ENCODE assay signal across 38 mouse cellular contexts in the genomic region with DNA sequence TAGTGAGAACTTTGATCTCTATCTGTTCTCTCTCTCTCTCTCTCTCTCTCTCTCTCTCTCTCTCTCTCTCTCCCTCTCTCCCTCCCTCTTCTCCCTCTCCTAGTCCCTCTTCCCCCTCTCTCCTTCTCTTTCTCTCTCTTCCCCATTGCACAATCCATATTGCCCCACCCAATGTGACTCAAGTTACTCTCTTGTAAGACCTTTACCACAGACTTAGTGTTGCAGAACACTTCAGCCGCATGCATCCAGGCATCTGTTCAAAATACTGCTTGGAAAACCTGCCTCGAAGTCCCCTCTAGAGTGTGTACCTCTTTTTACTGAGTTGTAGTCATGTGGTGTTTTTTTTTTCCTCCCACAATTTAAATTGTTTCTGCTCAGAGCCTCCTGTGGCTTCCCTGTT. TPM values are rescaled to one million over a fixed set of nuclear protein-coding genes. Genes with fewer than 3 reads are reported as not detected.
DNase-seq lines count a peak whose midpoint lies in the region; ATAC-seq lines count a peak whose summit lies in the region.
"Had no signal": no experiment of that assay in that cellular context is flagged by ENCODE, and none has a peak within 500 bp of the region (broad histone marks: within the 10 kb centered on the region; RNA-seq: fewer than 3 reads in every experiment).

No protein-coding gene starts in this region.

- no peaks in the 10 kb centered on the region for H3K36me3 ChIP-seq in midbrain, embryonic 14.5 days (ENCODE audit: control insufficient read depth, insufficient read depth, low read length)
- H3K36me3 ChIP-seq in midbrain, embryonic 13.5 days: no peaks in the 10 kb centered on the region
- no peaks in the 10 kb centered on the region for H3K36me3 ChIP-seq in embryonic facial prominence, embryonic 10.5 days (replicated peaks)
- H3K36me3 ChIP-seq: G1E; heart, embryonic 15.5 days; limb, embryonic 10.5 days had no signal

- no peaks in the 10 kb centered on the region for H3K27me3 ChIP-seq in midbrain, embryonic 14.5 days (ENCODE audit: control insufficient read depth, insufficient read depth, low read length)
- H3K27me3 ChIP-seq in midbrain, embryonic 13.5 days: 0 out of 2 replicates have a peak, but pooled peaks cover 2% of the 10 kb centered on the region
- peaks cover 23% of the 10 kb centered on the region for H3K27me3 ChIP-seq in embryonic facial prominence, embryonic 10.5 days (replicated peaks; ENCODE audit: low read depth, poor library complexity, severe bottlenecking)
- H3K27me3 ChIP-seq: forebrain, embryonic 13.5 days; heart, embryonic 15.5 days had no signal

- no peak overlapping the region for H3K4me2 ChIP-seq in midbrain, embryonic 14.5 days (ENCODE audit: low read length)
- H3K4me2 ChIP-seq in midbrain, embryonic 13.5 days (replicated peaks): no peak overlapping the region
- H3K4me2 ChIP-seq: forebrain, embryonic 13.5 days; heart, embryonic 15.5 days had no signal

- H3K9me3 ChIP-seq in midbrain, embryonic 14.5 days (ENCODE audit: control insufficient read depth, low read length): no peaks in the 10 kb centered on the region
- no peaks in the 10 kb centered on the region for H3K9me3 ChIP-seq in midbrain, embryonic 13.5 days
- no peaks in the 10 kb centered on the region for H3K9me3 ChIP-seq in embryonic facial prominence, embryonic 10.5 days
- H3K9me3 ChIP-seq: forebrain, embryonic 13.5 days; G1E; heart, embryonic 15.5 days; limb, embryonic 10.5 days; megakaryocyte, embryonic 14.5 days had no signal

- H3K9ac ChIP-seq in midbrain, embryonic 14.5 days (replicated peaks; ENCODE audit: low read length): no peak overlapping the region
- H3K9ac ChIP-seq in midbrain, embryonic 13.5 days (replicated peaks): no peak overlapping the region
- H3K9ac ChIP-seq: forebrain, embryonic 13.5 days; heart, embryonic 15.5 days; liver, postnatal 0 days had no signal

- peak overlapping the region; percentile 84 for H3K27ac ChIP-seq in midbrain, embryonic 14.5 days (replicated peaks; ENCODE audit: low read depth, low read length)
- H3K27ac ChIP-seq in midbrain, embryonic 13.5 days: no peak overlapping the region
- H3K27ac ChIP-seq in embryonic facial prominence, embryonic 10.5 days (replicated peaks): 0 out of 2 replicates have a peak overlapping the region, but pooled peaks have one; percentile 24
- H3K27ac ChIP-seq: forebrain, embryonic 13.5 days; gastrocnemius, adult 2 months; heart, embryonic 15.5 days; hindbrain, postnatal 0 days; limb, embryonic 10.5 days had no signal

- ATAC-seq in midbrain, embryonic 14.5 days (ENCODE audit: low FRiP score, low TSS enrichment): no peak
- ATAC-seq in midbrain, embryonic 13.5 days: no peak
- ATAC-seq in megakaryocyte progenitor cell, adult 5-6 weeks (replicated peaks; ENCODE audit: poor library complexity): peak; percentile 88
- ATAC-seq: forebrain, embryonic 13.5 days; hindbrain, postnatal 0 days; intestine, embryonic 16.5 days; liver, postnatal 0 days; lung, postnatal 0 days had no signal

- H3K4me1 ChIP-seq in midbrain, embryonic 14.5 days (ENCODE audit: control insufficient read depth, insufficient read depth, low read length): peaks cover 37% of the 10 kb centered on the region
- peaks cover 38% of the 10 kb centered on the region for H3K4me1 ChIP-seq in midbrain, embryonic 13.5 days (replicated peaks)
- H3K4me1 ChIP-seq in embryonic facial prominence, embryonic 10.5 days: peaks cover 42% of the 10 kb centered on the region

- no peak for DNase-seq in midbrain, embryonic 14.5 days
- DNase-seq in NIH3T3 (ENCODE audit: low read depth): peak; percentile 63
- no peak for DNase-seq in embryonic facial prominence, embryonic 10.5 days (ENCODE audit: low spot score)
- DNase-seq in layer of hippocampus, adult 9-11 months: no peak
- no peak for DNase-seq in spleen, postnatal 10 days (ENCODE audit: low spot score in 2 of 2)
- DNase-seq in MN1 (ENCODE audit: low spot score): no peak
- DNase-seq: adrenal gland, postnatal 36 days; cerebellum, adult 11 months; cerebellum, adult 9-11 months; gastrocnemius, adult 2 months; heart, postnatal 36 days; kidney, postnatal 25 days; liver; liver, postnatal 0 days; right cerebral cortex, postnatal 14 days; spleen, adult 18-20 months; thymus, postnatal 14 days had no signal

- WGBS in midbrain, embryonic 14.5 days: 72% methylated on average over 2 of the region's 2 CpGs
- WGBS in midbrain, embryonic 13.5 days: 85% methylated on average over 2 of the region's 2 CpGs
- WGBS in embryonic facial prominence, embryonic 10.5 days: 69% methylated on average over 2 of the region's 2 CpGs

- H3K4me3 ChIP-seq in midbrain, embryonic 14.5 days (replicated peaks; ENCODE audit: low read depth, low read length): no peak overlapping the region
- no peak overlapping the region for H3K4me3 ChIP-seq in midbrain, embryonic 13.5 days (replicated peaks)
- no peak overlapping the region for H3K4me3 ChIP-seq in embryonic facial prominence, embryonic 10.5 days
- H3K4me3 ChIP-seq: forebrain, embryonic 13.5 days; gastrocnemius, adult 2 months; heart, embryonic 15.5 days; limb, embryonic 10.5 days; megakaryocyte, embryonic 14.5 days had no signal

RNA-seq across cellular contexts. Expression of a gene that starts 29.1 kb away (rescaled TPM):
- not detected in 2 replicates for polyA plus RNA-seq in midbrain, embryonic 14.5 days (2014; fragmentation: Nextera tagmentation; extraction: Ambion mirVana)
- polyA plus RNA-seq in midbrain, embryonic 13.5 days (2015; fragmentation: Nextera tagmentation; extraction: Ambion mirVana): not detected in 2 replicates
- not detected in 2 replicates for polyA plus RNA-seq in embryonic facial prominence, embryonic 10.5 days (2016; fragmentation: Nextera tagmentation; extraction: Ambion mirVana)
- not detected in 2 replicates for total RNA-seq in megakaryocyte progenitor cell, adult 5-6 weeks (2015)
- not detected in 2 replicates for total RNA-seq in megakaryocyte progenitor cell, adult 5-6 weeks (2017)
- total RNA-seq: adrenal gland, postnatal 36 days; CH12.LX; gastrocnemius, adult 2 months; gastrocnemius, postnatal 4 days; heart, postnatal 36 days; hindbrain, postnatal 0 days; layer of hippocampus, adult 8-10 months; left cerebral cortex, adult 8-10 months; midbrain, postnatal 0 days had no signal
- polyA plus RNA-seq: cortical plate, adult 2 months; embryonic facial prominence, embryonic 11.5 days; forebrain, embryonic 13.5 days; frontal cortex, adult 2 months; G1E; heart, embryonic 15.5 days; hindbrain, postnatal 0 days; intestine, embryonic 16.5 days; kidney, embryonic 14.5 days; limb, embryonic 10.5 days; liver, postnatal 0 days; lung, postnatal 0 days; midbrain, postnatal 0 days; neural tube, embryonic 11.5 days; testis, adult 2 months had no signal

RNA-seq across cellular contexts. Expression of a gene that starts 44.4 kb away (rescaled TPM):
- polyA plus RNA-seq in midbrain, embryonic 14.5 days (2014; fragmentation: Nextera tagmentation; extraction: Ambion mirVana): 57.4 and 60.2 TPM in 2 replicates
- 43.6 and 45.8 TPM in 2 replicates for polyA plus RNA-seq in midbrain, embryonic 13.5 days (2015; fragmentation: Nextera tagmentation; extraction: Ambion mirVana)
- 35.5 and 45.6 TPM in 2 replicates for polyA plus RNA-seq in embryonic facial prominence, embryonic 10.5 days (2016; fragmentation: Nextera tagmentation; extraction: Ambion mirVana)
- total RNA-seq in megakaryocyte progenitor cell, adult 5-6 weeks (2015): 0.10 and 0.22 TPM in 2 replicates
- 0.25 and 0.54 TPM in 2 replicates for total RNA-seq in megakaryocyte progenitor cell, adult 5-6 weeks (2017)
- total RNA-seq: CH12.LX had no signal
- polyA plus RNA-seq: G1E had no signal
